Mouse (Mus musculus): ENCODE data around the gene Fam183b.

DNA sequence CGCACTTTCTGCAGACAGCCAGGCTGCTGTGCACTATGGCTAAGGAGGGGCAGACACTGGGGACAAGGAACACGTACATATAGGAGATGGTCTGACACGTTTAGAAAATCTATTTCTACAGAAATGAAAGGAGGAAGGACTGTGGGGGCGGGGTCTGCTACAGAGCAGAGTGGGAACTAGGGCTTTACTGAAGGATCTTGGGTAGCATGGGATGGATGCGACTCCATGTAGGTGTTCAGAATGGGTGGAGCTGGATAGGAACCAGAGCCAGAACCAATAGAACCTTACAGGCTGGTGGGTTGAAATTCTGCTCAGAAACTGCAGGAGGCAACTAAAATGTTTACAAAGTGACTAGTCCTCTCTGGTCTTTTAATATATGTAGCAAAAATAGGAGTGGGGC, 2.0 kb downstream of the Fam183b start:
- no peak for TF ChIP-seq MAFK (IDR thresholded peaks at IDR 0.05; ENCODE audit: insufficient read depth, low read depth, low read length)
- TF ChIP-seq ZNF384 (IDR thresholded peaks at IDR 0.05; ENCODE audit: low read depth, low read length), result no peak
- TF ChIP-seq ZC3H11A (IDR thresholded peaks at IDR 0.05; ENCODE audit: borderline replicate concordance, low read depth, low read length), result no peak

Measured in ES-E14 (cell line).